Mouse (Mus musculus): Measurements from ENCODE around the gene Bicc1. TPM values are rescaled to one million over a fixed set of nuclear protein-coding genes. Genes with fewer than 3 reads are reported as not detected.

Bicc1 gene
- polyA plus RNA-seq, 1 experiment from 2014 or later: 9.4 TPM

Other genes with a start within 250 kb of the Bicc1 start
- gene Tfam, start 78.6 kb upstream of the Bicc1 start, polyA plus RNA-seq (2014; fragmentation: Nextera tagmentation; extraction: Ambion mirVana): 93.9 and 101 TPM in 2 replicates
- 192 and 221 TPM in 2 replicates for gene Ube2d1, start 125.6 kb upstream of the Bicc1 start, polyA plus RNA-seq (2014; fragmentation: Nextera tagmentation; extraction: Ambion mirVana)
- 145 and 152 TPM in 2 replicates for gene Cisd1, start 185.3 kb upstream of the Bicc1 start, polyA plus RNA-seq (2014; fragmentation: Nextera tagmentation; extraction: Ambion mirVana)
- 20.9 and 21.4 TPM in 2 replicates for gene Ipmk, start 188.1 kb upstream of the Bicc1 start, polyA plus RNA-seq (2014; fragmentation: Nextera tagmentation; extraction: Ambion mirVana)

Data from hindbrain, embryonic 11.5 days (tissue).